Mouse (Mus musculus): Measurements from ENCODE around the gene Rrp36. TPM values are rescaled to one million over a fixed set of nuclear protein-coding genes. Genes with fewer than 3 reads are reported as not detected.
A peak's percentile ranks its signal among the peaks of the same experiment; 100 is the strongest.

Rrp36 gene
- polyA plus RNA-seq, 1 experiment from 2014 or later: 50.8 TPM

DNA sequence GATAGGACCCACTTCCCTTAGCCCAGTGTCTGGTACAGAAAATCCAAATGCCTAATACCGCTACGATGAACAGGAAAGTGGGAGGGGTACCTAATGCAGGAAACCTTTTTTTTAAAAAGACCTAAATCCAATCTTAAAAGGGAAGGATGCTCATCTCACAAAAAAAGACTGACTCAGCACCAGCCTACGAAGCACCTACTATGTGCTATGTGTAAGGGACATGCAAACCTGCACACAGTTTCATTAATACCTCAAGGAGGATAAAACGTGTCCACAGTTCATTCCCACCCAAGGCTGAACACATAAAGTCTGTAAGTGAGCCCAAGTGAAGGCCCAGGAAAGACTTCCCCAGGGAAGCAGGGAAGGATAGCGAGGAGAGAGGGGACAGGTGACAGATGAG is 28.4 kb upstream of the Rrp36 start:
- Histone ChIP-seq H3K4me2 (peak overlapping the region; percentile 71; the same call in 1 of the 2 replicates), H3K27me3 (replicated peaks) (no peaks in the 10 kb centered on the region), H3K36me3 (replicated peaks) (peaks cover 5% of the 10 kb centered on the region; the same call in 1 of the 2 replicates), H3K27ac (no peak overlapping the region), H3K9me3 (no peaks in the 10 kb centered on the region), H3K4me3 (no peak overlapping the region), H3K9ac (0 out of 2 replicates have a peak overlapping the region, but pooled peaks have one; percentile 98), H3K4me1 (peaks cover 42% of the 10 kb centered on the region)
- WGBS: 84% methylated on average over 5 of the region's 5 CpGs
- no peak for ATAC-seq (replicated peaks)

DNA sequence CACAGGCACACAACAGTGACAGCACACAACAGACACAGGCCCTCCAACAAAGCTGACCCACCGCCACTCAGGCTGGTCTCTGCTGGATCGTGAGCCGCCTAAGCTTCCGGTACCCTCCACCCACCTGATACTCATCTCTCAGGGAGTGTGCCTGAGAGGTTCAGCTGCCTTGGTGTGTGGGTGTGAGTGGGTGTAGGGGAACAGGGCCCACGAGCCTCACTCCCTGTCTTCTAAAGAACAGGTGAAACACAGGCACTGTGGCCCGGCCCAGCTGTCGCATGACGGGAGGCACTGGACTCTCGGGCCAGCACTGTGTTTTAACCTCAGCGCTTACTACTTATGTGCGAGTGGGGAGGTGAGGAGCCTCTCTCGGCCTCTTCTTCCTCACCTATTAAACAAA is 27.9 kb upstream of the Rrp36 start:
- no peak overlapping the region for H3K27ac ChIP-seq
- no peak for ATAC-seq (replicated peaks)
- no peak overlapping the region for H3K4me3 ChIP-seq
- no peak overlapping the region for H3K9ac ChIP-seq
- peaks cover 5% of the 10 kb centered on the region; the same call in 1 of the 2 replicates for H3K36me3 ChIP-seq (replicated peaks)
- H3K4me2 ChIP-seq: no peak overlapping the region
- H3K9me3 ChIP-seq: no peaks in the 10 kb centered on the region
- H3K27me3 ChIP-seq (replicated peaks): no peaks in the 10 kb centered on the region
- peaks cover 42% of the 10 kb centered on the region for H3K4me1 ChIP-seq
- 88% methylated on average over 12 of the region's 12 CpGs for WGBS

DNA sequence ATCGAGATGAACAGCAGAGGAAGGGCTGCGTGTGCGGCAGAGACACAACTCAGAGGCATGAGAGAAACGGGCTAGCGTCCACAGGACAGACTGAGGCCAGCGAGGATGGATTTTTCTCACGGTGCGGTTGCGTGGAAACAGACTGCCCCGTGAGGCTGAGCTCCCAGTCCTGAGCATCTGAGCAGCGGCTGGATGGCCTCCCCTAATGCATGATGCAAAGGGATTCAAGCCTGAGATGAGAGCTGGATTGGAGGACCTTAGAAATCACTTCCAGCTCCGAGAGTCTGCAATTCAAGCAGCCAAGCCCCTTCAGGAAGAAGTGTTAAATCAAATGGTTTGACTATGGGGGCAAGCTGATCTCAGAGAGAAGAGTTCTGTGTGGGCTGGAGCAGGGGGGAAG is 27.3 kb upstream of the Rrp36 start:
- Histone ChIP-seq H3K27ac (no peak overlapping the region), H3K36me3 (replicated peaks) (peaks cover 5% of the 10 kb centered on the region; the same call in 1 of the 2 replicates), H3K9me3 (no peaks in the 10 kb centered on the region), H3K4me2 (no peak overlapping the region), H3K9ac (no peak overlapping the region), H3K27me3 (replicated peaks) (no peaks in the 10 kb centered on the region), H3K4me1 (peaks cover 42% of the 10 kb centered on the region), H3K4me3 (no peak overlapping the region)
- 73% methylated on average over 12 of the region's 12 CpGs for whole genome bisulfite sequencing
- no peak for ATAC-seq (replicated peaks)

DNA sequence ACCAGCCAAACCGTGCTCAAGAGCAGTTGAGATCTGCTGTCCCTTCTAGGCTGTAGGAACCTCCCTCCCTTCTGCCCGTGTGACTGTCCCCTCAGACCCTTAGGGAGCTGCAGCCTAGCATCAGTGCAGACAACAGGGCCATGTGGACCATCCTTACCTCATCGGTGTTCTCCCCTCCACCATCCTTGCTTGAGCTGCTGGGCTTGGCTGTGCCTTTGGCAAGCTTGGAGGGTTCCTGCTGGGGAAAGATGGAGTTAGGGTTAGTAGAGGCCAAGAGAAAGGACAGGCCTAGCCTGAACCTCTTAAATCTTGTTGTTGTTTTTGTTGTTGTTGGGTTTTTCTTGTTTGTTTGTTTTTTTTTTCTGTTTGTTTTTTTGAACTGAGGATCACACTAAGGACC is 25.8 kb upstream of the Rrp36 start:
- Histone ChIP-seq H3K9me3 (no peaks in the 10 kb centered on the region), H3K4me2 (no peak overlapping the region), H3K4me3 (no peak overlapping the region), H3K4me1 (peaks cover 34% of the 10 kb centered on the region), H3K27me3 (replicated peaks) (no peaks in the 10 kb centered on the region), H3K36me3 (replicated peaks) (peaks cover 5% of the 10 kb centered on the region; the same call in 1 of the 2 replicates), H3K27ac (no peak overlapping the region), H3K9ac (no peak overlapping the region)
- WGBS: 91% methylated on average over 3 of the region's 3 CpGs
- no peak for ATAC-seq (replicated peaks)

DNA sequence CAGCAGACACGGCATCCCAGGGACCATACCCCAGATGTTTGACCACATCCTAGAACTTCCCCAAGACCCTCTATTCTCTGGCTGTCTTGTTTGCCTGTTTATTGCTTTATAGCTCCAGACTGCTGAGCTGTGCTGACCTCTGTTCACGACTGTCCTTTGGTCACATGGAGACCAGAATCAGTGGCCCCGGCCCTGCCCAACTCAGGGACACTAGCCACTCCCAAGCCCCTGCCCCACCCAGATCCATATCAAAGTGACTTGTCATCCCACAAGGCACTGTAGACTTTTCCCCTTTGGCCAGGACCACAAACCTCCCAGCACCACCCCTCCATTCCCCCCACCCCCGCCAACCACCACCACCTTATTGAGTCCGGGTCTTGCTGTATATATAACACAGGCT is 25.1 kb upstream of the Rrp36 start:
- ATAC-seq (replicated peaks): no peak
- Histone ChIP-seq H3K36me3 (replicated peaks) (peaks cover 5% of the 10 kb centered on the region; the same call in 1 of the 2 replicates), H3K4me1 (peaks cover 33% of the 10 kb centered on the region), H3K4me3 (no peak overlapping the region), H3K9ac (no peak overlapping the region), H3K9me3 (no peaks in the 10 kb centered on the region), H3K27me3 (replicated peaks) (no peaks in the 10 kb centered on the region), H3K4me2 (no peak overlapping the region), H3K27ac (no peak overlapping the region)
- 92% methylated on average over 5 of the region's 5 CpGs for WGBS

DNA sequence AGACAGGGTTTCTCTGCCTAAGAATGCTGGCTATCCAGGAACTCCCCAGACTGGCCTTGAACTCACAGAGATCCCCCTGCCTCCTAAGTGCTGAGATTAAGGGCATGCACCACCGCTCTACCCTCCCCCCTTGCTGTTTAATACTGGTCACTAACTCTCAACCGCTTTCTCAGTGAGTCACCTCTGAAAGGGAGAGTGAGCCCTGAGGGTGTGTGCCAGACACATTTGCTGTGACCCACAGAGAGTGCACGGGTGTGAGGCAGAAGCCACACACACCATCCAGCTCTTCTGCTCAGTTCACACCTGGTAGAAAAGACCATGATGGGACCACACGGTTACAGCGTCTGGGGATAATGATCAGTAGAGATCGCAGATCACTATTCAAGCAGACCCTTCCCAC is 24.4 kb upstream of the Rrp36 start:
- Histone ChIP-seq H3K4me3 (no peak overlapping the region), H3K4me2 (no peak overlapping the region), H3K4me1 (peaks cover 26% of the 10 kb centered on the region), H3K27ac (no peak overlapping the region), H3K9ac (no peak overlapping the region), H3K36me3 (replicated peaks) (peaks cover 5% of the 10 kb centered on the region; the same call in 1 of the 2 replicates), H3K9me3 (no peaks in the 10 kb centered on the region), H3K27me3 (replicated peaks) (no peaks in the 10 kb centered on the region)
- no peak for ATAC-seq (replicated peaks)
- 93% methylated on average over 6 of the region's 6 CpGs for WGBS

DNA sequence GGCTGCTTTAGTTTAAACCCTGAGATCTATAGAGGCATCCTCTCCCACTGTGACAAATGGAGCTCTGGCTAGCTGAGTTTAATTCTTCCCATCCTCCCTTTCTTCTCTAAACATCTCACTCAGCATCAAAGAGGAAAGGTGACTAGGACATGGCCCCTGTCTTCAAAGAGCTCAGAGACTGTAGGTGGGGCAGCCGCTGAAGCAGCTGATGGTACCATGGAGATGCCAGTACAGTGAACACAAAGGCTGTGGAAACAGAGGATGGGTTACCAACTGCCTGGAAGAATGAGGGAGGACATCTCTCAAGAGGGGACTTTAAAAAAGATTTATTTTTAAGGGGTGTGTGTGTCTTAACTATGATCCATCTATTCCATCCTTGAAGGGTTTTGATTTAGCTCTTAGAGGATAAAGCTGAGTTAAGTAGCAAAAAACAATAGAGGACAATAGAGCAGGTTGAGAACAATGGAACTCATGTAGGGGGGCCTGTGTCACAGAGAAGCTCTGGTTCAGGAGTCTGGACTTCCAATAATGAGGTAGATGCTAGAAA is 20.4 kb upstream of the Rrp36 start:
- H3K36me3 ChIP-seq (replicated peaks): peaks cover 2% of the 10 kb centered on the region; the same call in 1 of the 2 replicates
- H3K4me2 ChIP-seq: no peak overlapping the region
- H3K27me3 ChIP-seq (replicated peaks): no peaks in the 10 kb centered on the region
- ATAC-seq (replicated peaks): peak; percentile 62; the same call in 1 of the 2 replicates
- 53% methylated on average over 1 of the region's 1 CpGs for WGBS
- no peak overlapping the region for H3K4me3 ChIP-seq
- H3K27ac ChIP-seq: no peak overlapping the region
- H3K9ac ChIP-seq: no peak overlapping the region
- no peaks in the 10 kb centered on the region for H3K9me3 ChIP-seq
- H3K4me1 ChIP-seq: no peaks in the 10 kb centered on the region

DNA sequence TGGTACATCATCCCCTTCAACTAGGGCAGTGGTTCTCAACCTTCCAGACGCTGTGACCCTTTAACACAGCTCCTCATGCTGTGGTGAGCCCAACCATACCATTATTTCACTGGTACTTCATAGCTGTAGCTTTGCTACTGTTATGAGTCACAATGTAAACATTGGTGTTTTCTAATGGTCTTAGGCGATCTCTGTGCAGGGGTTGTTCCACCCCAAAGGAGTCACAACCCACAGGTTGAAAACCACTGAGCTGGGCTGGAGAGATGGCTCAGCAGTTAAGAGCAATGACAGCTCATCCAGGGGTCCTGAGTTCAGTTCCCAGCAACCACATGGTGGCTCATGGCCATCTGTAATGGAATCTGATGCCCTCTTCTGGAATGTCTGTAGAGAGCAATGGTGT is 17.2 kb upstream of the Rrp36 start:
- H3K27ac ChIP-seq: no peak overlapping the region
- no peak for ATAC-seq (replicated peaks)
- no peak overlapping the region for H3K9ac ChIP-seq
- H3K27me3 ChIP-seq (replicated peaks): no peaks in the 10 kb centered on the region
- no peaks in the 10 kb centered on the region for H3K4me1 ChIP-seq
- 99% methylated on average over 2 of the region's 2 CpGs for WGBS
- H3K9me3 ChIP-seq: no peaks in the 10 kb centered on the region
- no peak overlapping the region for H3K4me3 ChIP-seq
- peaks cover 5% of the 10 kb centered on the region; the same call in 1 of the 2 replicates for H3K36me3 ChIP-seq (replicated peaks)
- H3K4me2 ChIP-seq: no peak overlapping the region

DNA sequence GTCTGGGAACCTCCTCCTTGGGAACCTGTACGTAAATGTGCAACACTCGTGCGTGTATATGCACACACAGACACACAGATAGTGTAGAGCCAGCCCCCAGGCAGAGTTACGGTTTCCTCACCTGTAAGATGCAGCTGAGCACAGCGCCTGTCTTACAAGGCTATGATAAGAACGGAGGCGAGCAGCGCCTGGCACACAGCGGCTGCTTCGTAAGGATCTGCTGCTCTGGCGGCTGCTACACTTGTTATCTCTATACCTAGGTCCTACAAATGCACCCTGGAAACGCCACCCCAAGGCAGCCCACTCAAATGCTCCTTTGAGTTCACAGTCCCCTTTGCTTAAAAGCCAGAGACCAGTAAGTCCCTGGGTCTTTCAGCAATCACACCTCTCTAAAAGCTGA is 16.5 kb upstream of the Rrp36 start:
- no peaks in the 10 kb centered on the region for H3K27me3 ChIP-seq (replicated peaks)
- no peak overlapping the region for H3K4me3 ChIP-seq
- H3K27ac ChIP-seq: no peak overlapping the region
- H3K36me3 ChIP-seq (replicated peaks): peaks cover 12% of the 10 kb centered on the region; the same call in 1 of the 2 replicates
- no peaks in the 10 kb centered on the region for H3K4me1 ChIP-seq
- 96% methylated on average over 12 of the region's 12 CpGs for WGBS
- no peaks in the 10 kb centered on the region for H3K9me3 ChIP-seq
- ATAC-seq (replicated peaks): no peak
- no peak overlapping the region for H3K9ac ChIP-seq
- no peak overlapping the region for H3K4me2 ChIP-seq

DNA sequence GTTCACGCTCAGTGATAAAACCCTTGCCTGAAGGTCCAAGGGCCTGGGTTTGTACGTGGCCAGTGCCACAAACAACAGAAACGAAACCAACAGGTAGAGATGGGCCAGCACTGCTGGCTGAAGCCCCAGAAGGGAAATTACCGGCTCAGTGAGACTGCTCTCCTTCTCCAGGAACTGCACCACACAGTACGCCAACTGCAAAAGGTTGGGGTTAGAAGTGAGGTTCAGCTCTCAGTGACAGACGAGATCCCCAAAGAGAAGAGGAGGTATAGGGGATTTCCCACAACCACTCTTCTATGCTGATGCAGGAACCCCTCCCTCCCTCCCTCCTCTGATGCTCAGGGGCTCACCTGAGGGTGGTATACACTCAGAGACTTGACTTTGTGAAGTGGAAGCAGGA is 11.8 kb upstream of the Rrp36 start:
- Histone ChIP-seq H3K9me3 (no peaks in the 10 kb centered on the region), H3K9ac (no peak overlapping the region), H3K4me2 (no peak overlapping the region), H3K4me3 (no peak overlapping the region), H3K27me3 (replicated peaks) (no peaks in the 10 kb centered on the region), H3K36me3 (replicated peaks) (peaks cover 37% of the 10 kb centered on the region), H3K27ac (no peak overlapping the region), H3K4me1 (peaks cover 9% of the 10 kb centered on the region)
- 92% methylated on average over 6 of the region's 6 CpGs for WGBS
- ATAC-seq (replicated peaks): no peak

DNA sequence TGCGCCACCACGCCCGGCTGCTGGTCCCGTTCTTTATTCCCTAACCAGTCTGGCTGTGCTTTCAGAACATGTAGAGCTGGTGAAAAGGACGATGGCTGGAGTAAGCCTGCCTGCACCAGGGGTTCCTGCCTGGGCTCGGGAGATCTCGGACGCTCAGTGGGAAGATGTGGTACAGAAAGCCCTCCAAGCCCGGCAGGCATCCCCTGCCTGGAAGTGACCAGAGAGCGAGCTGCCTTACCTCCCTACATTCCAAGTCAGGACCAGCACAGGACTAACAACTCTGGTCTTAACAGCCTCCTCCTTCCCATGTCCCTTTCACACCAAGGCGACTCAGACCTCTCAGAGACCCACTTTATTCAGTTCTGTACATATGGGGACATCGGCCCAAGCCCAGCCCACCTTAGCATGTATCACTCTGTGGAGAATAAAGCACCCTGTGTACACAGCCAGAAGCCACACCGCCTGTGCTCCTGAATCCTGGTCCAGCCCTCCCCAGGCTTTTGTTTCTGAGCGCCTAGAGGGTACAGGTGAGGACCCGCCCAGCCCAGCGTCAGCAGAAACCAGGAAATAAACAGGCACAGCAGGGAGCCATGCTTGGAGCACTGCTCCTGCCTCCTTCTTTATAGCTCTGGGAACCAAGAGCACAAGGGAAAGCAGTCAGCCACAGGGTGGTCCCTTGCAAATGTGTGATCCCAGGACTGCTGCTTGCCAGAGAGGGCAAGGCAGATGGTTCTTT is 8.7 kb upstream of the Rrp36 start:
- Histone ChIP-seq H3K27ac (no peak overlapping the region), H3K4me1 (peaks cover 29% of the 10 kb centered on the region), H3K27me3 (replicated peaks) (no peaks in the 10 kb centered on the region), H3K9me3 (no peaks in the 10 kb centered on the region), H3K36me3 (replicated peaks) (peaks cover 37% of the 10 kb centered on the region), H3K4me2 (no peak overlapping the region), H3K9ac (no peak overlapping the region), H3K4me3 (no peak overlapping the region)
- ATAC-seq (replicated peaks): no peak
- 84% methylated on average over 16 of the region's 16 CpGs for WGBS

DNA sequence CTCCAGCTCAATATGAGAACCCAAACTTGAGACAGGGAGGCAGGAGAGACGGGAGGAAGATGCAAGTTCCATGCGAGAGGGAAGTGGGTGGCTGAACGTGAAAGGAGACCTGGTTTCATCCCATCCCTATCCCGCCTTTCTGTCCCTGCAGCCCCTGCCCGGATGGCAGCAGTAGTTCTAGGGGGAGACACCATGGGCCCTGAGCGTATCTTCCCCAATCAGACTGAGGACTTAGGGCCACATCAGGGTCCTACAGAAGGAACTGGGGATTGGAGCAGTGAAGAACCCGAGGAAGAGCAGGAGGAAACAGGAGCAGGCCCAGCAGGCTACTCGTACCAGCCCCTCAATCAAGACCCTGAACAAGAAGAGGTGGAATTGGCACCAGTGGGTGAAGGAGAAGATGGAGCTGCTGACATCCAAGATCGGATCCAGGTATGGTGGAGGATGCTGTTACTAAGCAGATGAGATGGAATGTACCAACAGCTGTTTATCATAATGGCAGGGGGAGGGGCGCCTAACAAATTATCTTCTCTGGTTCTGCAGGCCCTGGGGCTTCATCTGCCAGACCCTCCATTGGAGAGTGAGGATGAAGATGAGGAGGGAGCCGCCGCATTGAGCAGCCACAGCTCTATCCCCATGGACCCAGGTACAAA is 7.4 kb upstream of the Rrp36 start:
- peaks cover 42% of the 10 kb centered on the region for H3K36me3 ChIP-seq (replicated peaks)
- WGBS: 26% methylated on average over 12 of the region's 12 CpGs
- peaks cover 29% of the 10 kb centered on the region for H3K4me1 ChIP-seq
- H3K27ac ChIP-seq: peak overlapping the region; percentile 90
- H3K4me3 ChIP-seq: peak overlapping the region; percentile 86
- peak; percentile 7 for ATAC-seq (replicated peaks)
- peak overlapping the region; percentile 49 for H3K9ac ChIP-seq
- peak overlapping the region; percentile 81 for H3K4me2 ChIP-seq
- no peaks in the 10 kb centered on the region for H3K9me3 ChIP-seq
- no peaks in the 10 kb centered on the region for H3K27me3 ChIP-seq (replicated peaks)
